Mouse (Mus musculus): ENCODE data around the gene Hhat.

Gene Hhat

GRCm38 (mm10) chr1:192489908-192490825 is 280.9 kb downstream of the Hhat start:
- no peak for DNase-seq (ENCODE audit: low read depth)

- DNase-seq (ENCODE audit: low read depth): no peak
Measured at GRCm38 (mm10) chr1:192487571-192487970, 283.5 kb downstream of the Hhat start.

GRCm38 (mm10) chr1:192485030-192485429 is 286.0 kb downstream of the Hhat start:
- no peak for DNase-seq (ENCODE audit: low read depth)

GRCm38 (mm10) chr1:192481446-192481845 is 289.6 kb downstream of the Hhat start:
- DNase-seq (ENCODE audit: low read depth): no peak

GRCm38 (mm10) chr1:192480072-192480784 is 290.8 kb downstream of the Hhat start:
- DNase-seq (ENCODE audit: low read depth): no peak

- no peak for DNase-seq (ENCODE audit: low read depth)
Measured at GRCm38 (mm10) chr1:192478176-192478575, 292.8 kb downstream of the Hhat start.

- no peak for DNase-seq (ENCODE audit: low read depth)
Measured at GRCm38 (mm10) chr1:192477556-192477955, 293.5 kb downstream of the Hhat start.

GRCm38 (mm10) chr1:192476704-192477103 is 294.3 kb downstream of the Hhat start:
- DNase-seq (ENCODE audit: low read depth): no peak

GRCm38 (mm10) chr1:192473134-192473533 is 297.9 kb downstream of the Hhat start:
- no peak for DNase-seq (ENCODE audit: low read depth)

- DNase-seq (ENCODE audit: low read depth): peak; percentile 5
Measured at GRCm38 (mm10) chr1:192472366-192472765, 298.7 kb downstream of the Hhat start.

- DNase-seq (ENCODE audit: low read depth): no peak
Measured at GRCm38 (mm10) chr1:192463732-192464131, 307.3 kb downstream of the Hhat start.

- no peak for DNase-seq (ENCODE audit: low read depth)
Measured at GRCm38 (mm10) chr1:192457526-192458206, 313.4 kb downstream of the Hhat start.

- no peak for DNase-seq (ENCODE audit: low read depth)
Measured at GRCm38 (mm10) chr1:192457037-192457436, 314.0 kb downstream of the Hhat start.

- DNase-seq (ENCODE audit: low read depth): no peak
Measured at GRCm38 (mm10) chr1:192454981-192455380, 316.0 kb downstream of the Hhat start.

GRCm38 (mm10) chr1:192454501-192454900 is 316.5 kb downstream of the Hhat start:
- DNase-seq (ENCODE audit: low read depth): no peak

- DNase-seq (ENCODE audit: low read depth): no peak
Measured at GRCm38 (mm10) chr1:192451722-192452121, 319.3 kb downstream of the Hhat start.

- DNase-seq (ENCODE audit: low read depth): no peak
Measured at GRCm38 (mm10) chr1:192450425-192450824, 320.6 kb downstream of the Hhat start.

- DNase-seq (ENCODE audit: low read depth): no peak
Measured at GRCm38 (mm10) chr1:192449572-192450351, 321.3 kb downstream of the Hhat start.

- DNase-seq (ENCODE audit: low read depth): no peak
Measured at GRCm38 (mm10) chr1:192448512-192448911, 322.5 kb downstream of the Hhat start.

- no peak for DNase-seq (ENCODE audit: low read depth)
Measured at GRCm38 (mm10) chr1:192447666-192448065, 323.4 kb downstream of the Hhat start.
